Mouse (Mus musculus) forebrain, embryonic 14.5 days (tissue): ENCODE data around the gene Tango6. TPM values are rescaled to one million over a fixed set of nuclear protein-coding genes. Genes with fewer than 3 reads are reported as not detected.
"Not testable (repeated sequence)": the region's sequence is repeated elsewhere in the genome, so short reads cannot be mapped to it uniquely, and the experiment has no call there.

Experiments
- ATAC-seq: fragments of 200-750 bp; cut with Nextera tagmentation; 2 replicates; pipeline ENCODE4 v1.8.0; 2017; ENCODE audit warnings: mild to moderate bottlenecking, moderate library complexity
- DNase-seq: peaks from one replicate; pipeline ENCODE4 v3.0.0-alpha.2; 2015; ENCODE audit warnings: low spot score
- H3K27ac ChIP-seq: fragments of 300-500 bp; sonication (generic); 2 replicates; pipeline ENCODE4 v1.5.1; 2014; ENCODE audit warnings: low read depth, mild to moderate bottlenecking, control low read depth, low read length, moderate library complexity
- H3K27me3 ChIP-seq: fragments of 300-500 bp; sonication (generic); replicated peaks from 2 replicates; pipeline ENCODE4 v1.6.1; 2014; ENCODE audit warnings: low read length, control low read depth, mixed read lengths; ENCODE audit not compliant: control insufficient read depth, insufficient read depth
- H3K36me3 ChIP-seq: fragments of 300-500 bp; sonication (generic); 2 replicates; pipeline ENCODE4 v1.6.1; 2014; ENCODE audit warnings: low read length, control low read depth; ENCODE audit not compliant: control insufficient read depth, insufficient read depth
- H3K4me1 ChIP-seq: fragments of 300-500 bp; sonication (generic); 2 replicates; pipeline ENCODE4 v1.6.1; 2014; ENCODE audit warnings: antibody characterized with exemption, low read length, control low read depth; ENCODE audit not compliant: control insufficient read depth, insufficient read depth
- H3K4me2 ChIP-seq: fragments of 300-500 bp; sonication (generic); 2 replicates; pipeline ENCODE4 v1.6.1; 2014; ENCODE audit warnings: mild to moderate bottlenecking, control low read depth, low read length
- H3K4me3 ChIP-seq: fragments of 300-500 bp; sonication (generic); 2 replicates; pipeline ENCODE4 v1.5.1; 2014; ENCODE audit warnings: low read depth, low read length, control low read depth
- H3K9ac ChIP-seq: fragments of 300-500 bp; sonication (generic); 2 replicates; pipeline ENCODE4 v1.6.1; 2014; ENCODE audit warnings: mild to moderate bottlenecking, low read length, control low read depth, moderate library complexity
- H3K9me3 ChIP-seq: fragments of 300-500 bp; sonication (generic); replicated peaks from 2 replicates; pipeline ENCODE4 v1.6.1; 2016; ENCODE audit warnings: low read length, control low read depth, mixed read lengths; ENCODE audit not compliant: control insufficient read depth
- WGBS: fragments of 180-500 bp; shearing (Covaris S2); extraction: QIAGEN DNeasy Blood & Tissue Kit; methylation state at CpG from one replicate; pipeline ENCODE4 v1.1.7; 2014; 5-methylcytosine and 5-hydroxymethylcytosine counted together
- polyA plus RNA-seq: library from polyadenylated mRNA; unstranded; fragments of >200 nt; fragmentation: Nextera tagmentation; extraction: Ambion mirVana; gene quantifications from 2 replicates; pipeline ENCODE4 v1.2.1, GENCODE M21; 2014

Gene Tango6
- polyA plus RNA-seq, 1 experiment from 2014 or later: 2.4 TPM

DNA sequence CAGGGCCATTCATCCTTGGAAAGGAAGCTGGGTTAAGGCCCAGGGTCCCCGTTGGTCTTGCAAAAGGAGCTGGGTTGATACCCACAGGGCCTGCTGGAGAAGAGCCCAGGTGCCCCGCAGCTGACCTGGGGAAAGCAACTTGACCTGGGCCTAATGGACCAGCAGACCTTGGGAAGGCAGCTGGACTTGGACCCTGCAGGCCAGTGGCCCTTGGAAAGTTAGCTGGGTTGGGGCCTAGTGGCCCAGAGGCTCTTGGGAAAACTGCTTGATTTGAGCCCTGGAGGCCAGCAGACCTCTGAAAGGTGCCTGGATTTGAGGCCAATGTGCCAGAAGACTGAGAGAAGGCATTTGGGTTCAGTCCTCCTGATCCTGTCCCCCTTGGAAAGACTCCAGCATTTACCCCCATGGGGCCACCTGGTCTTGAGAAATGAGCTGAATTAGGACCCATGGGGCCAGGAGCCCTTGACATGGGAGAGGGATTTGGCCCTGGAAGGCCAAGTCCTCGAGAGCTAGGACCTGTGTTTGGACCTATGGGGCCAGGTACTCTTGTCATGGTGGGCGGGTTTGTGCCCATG lies 202.0 kb downstream of the Tango6 start:
- not testable (repeated sequence) for H3K4me3 ChIP-seq, H3K4me1 ChIP-seq, H3K9me3 ChIP-seq, H3K4me2 ChIP-seq, H3K27ac ChIP-seq, H3K9ac ChIP-seq, H3K27me3 ChIP-seq, ATAC-seq, DNase-seq
- 92% methylated on average over 4 of the region's 4 CpGs for WGBS
- H3K36me3 ChIP-seq: peaks cover 66% of the 10 kb centered on the region

DNA sequence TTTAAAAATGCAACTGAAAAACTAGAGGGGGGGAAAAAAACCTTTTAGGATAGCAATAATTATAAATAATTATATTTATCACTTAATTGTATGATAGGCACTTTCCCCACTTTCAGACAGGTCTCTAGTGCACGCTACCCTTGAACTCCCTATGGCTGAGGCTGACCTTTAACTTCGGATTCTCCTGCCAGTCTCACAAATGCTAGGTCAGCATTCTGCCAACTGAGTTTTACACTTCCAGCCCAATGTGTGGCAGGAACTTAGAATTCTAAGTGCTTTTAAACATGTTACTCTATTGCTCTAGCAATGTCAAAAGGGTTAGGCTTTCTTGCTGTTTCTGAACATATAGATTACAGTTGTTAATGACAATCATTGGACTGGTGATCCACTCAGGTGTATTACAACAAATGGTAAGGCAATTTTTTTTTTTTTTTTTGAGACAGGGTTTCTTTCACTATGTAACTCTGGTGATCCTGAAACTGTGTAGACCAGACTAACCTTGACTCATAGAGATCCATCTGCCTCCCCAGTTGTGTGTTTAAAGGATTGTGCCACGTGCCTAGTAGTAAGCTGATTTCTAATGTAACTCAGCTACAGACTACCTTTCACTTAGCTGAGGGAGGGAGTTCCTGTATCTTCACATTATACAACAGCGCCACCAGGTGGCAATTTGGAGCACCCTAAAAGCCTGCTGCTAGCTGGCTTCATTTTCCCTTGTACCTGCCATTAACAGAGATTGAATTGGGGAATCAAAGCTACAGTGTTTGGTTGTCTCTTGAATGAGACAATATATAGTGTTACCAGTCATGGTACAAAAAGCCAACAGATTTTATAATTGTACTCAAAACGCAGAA lies 204.7 kb downstream of the Tango6 start:
- H3K27ac ChIP-seq: no peak overlapping the region
- H3K36me3 ChIP-seq: peaks cover 42% of the 10 kb centered on the region
- H3K9ac ChIP-seq: no peak overlapping the region
- no peak overlapping the region for H3K4me2 ChIP-seq
- H3K4me3 ChIP-seq: no peak overlapping the region
- peak; percentile 75 for ATAC-seq
- H3K9me3 ChIP-seq: no peaks in the 10 kb centered on the region
- H3K27me3 ChIP-seq: no peaks in the 10 kb centered on the region
- peak; percentile 92 for DNase-seq
- H3K4me1 ChIP-seq: peaks cover 7% of the 10 kb centered on the region; the same call in 1 of the 2 replicates
- 50% methylated on average over 5 of the region's 5 CpGs for WGBS

DNA sequence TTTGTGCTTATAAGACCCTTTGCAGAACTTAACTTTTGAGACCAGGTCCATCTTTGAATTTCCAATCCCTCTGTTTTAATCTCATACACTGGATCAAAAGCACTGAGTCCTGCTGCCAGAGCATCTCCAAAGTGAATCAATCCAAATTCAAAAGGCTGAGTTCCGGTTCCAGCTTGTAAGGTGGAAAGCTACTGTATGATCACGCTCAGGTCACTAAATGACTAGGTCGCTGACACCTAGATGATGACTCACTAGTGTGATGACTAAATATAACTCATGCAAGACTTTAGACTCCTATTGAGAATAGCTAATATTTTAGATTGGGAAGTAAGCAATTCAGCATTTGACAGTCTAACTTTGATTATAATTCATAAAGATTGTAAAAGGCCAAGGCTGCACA lies 205.9 kb downstream of the Tango6 start:
- H3K36me3 ChIP-seq: peaks cover 30% of the 10 kb centered on the region
- DNase-seq: no peak
- no peak overlapping the region for H3K9ac ChIP-seq
- no peaks in the 10 kb centered on the region for H3K27me3 ChIP-seq
- H3K4me2 ChIP-seq: no peak overlapping the region
- 91% methylated on average over 3 of the region's 3 CpGs for WGBS
- no peak overlapping the region for H3K27ac ChIP-seq
- no peak for ATAC-seq
- H3K9me3 ChIP-seq: no peaks in the 10 kb centered on the region
- peaks cover 7% of the 10 kb centered on the region; the same call in 1 of the 2 replicates for H3K4me1 ChIP-seq
- no peak overlapping the region for H3K4me3 ChIP-seq

DNA sequence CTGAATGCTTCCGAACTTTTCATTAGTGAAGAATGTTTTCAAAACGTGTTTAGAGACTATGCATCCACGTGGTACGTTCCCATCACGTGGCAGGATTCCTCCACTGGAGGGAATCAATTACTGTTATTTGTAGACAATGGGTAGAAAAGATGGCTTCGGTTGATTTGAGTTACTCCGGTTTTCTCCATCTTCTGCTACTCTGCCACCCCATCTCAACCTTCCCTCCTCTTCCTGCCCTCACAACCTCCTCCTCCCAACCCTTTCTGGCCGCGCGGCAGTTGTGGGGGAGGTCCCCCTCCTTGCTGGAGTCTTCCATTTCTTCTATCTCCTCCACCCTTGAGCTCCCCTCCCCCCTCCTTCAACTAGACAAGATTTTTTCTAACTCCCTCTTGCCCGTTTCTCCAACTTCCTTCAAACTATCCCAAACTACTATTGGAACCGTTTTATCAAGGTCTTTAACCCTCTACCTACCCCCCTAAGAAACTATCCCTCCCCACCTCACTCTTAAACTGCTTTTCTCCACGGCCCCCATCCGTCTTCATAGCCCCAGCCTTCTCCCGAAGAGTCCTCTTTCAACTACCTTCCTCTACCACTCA lies 209.4 kb downstream of the Tango6 start:
- H3K9me3 ChIP-seq: no peaks in the 10 kb centered on the region
- H3K9ac ChIP-seq: peak overlapping the region; percentile 96
- H3K36me3 ChIP-seq: peaks cover 15% of the 10 kb centered on the region
- H3K4me3 ChIP-seq: peak overlapping the region; percentile 92
- no peaks in the 10 kb centered on the region for H3K27me3 ChIP-seq
- H3K4me1 ChIP-seq: peaks cover 12% of the 10 kb centered on the region; the same call in 1 of the 2 replicates
- peak overlapping the region; percentile 95 for H3K27ac ChIP-seq
- DNase-seq: peak; percentile 56
- WGBS: under 1% methylated on average over 15 of the region's 15 CpGs
- ATAC-seq: no peak
- peak overlapping the region; percentile 74 for H3K4me2 ChIP-seq

DNA sequence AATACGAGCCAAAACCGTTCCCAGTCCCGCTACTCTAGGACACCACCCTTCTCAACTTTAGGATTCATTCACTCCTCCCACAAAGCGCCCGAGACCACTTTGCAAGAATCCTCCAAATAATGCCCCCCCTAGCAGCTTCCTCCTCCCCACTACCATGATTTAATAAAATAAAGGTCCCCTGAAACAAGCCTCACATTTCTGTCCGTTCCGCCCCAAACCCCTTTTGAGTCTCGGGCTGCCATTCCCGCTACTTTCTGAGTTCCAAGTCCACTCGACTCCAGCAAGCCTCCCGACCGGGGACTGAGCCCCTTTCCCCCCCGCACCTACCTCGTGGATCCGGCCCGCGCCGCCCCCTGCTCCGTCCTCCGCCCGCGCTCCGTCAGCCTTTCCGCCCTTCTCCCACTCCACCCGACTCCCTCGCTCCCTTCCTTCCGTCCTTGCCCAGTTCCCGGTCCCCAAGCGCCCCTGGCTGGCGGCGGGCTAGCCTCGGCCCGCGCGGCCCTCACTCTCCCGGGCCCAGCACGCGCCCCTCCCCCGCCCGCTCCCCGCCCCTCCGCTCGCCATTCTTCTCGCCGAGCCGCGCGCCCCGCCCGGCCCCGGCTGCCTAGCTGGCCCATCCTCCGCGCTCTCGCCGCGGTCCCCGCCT lies 210.1 kb downstream of the Tango6 start:
- Histone ChIP-seq H3K4me3 (peak overlapping the region; percentile 92), H3K27ac (peak overlapping the region; percentile 95), H3K27me3 (no peaks in the 10 kb centered on the region), H3K36me3 (peaks cover 20% of the 10 kb centered on the region), H3K9me3 (no peaks in the 10 kb centered on the region), H3K4me1 (peaks cover 12% of the 10 kb centered on the region; the same call in 1 of the 2 replicates), H3K4me2 (peak overlapping the region; percentile 74), H3K9ac (peak overlapping the region; percentile 96)
- ATAC-seq (peak; percentile 87), DNase-seq (peak; percentile 51)
- WGBS: 1% methylated on average over 48 of the region's 57 CpGs

DNA sequence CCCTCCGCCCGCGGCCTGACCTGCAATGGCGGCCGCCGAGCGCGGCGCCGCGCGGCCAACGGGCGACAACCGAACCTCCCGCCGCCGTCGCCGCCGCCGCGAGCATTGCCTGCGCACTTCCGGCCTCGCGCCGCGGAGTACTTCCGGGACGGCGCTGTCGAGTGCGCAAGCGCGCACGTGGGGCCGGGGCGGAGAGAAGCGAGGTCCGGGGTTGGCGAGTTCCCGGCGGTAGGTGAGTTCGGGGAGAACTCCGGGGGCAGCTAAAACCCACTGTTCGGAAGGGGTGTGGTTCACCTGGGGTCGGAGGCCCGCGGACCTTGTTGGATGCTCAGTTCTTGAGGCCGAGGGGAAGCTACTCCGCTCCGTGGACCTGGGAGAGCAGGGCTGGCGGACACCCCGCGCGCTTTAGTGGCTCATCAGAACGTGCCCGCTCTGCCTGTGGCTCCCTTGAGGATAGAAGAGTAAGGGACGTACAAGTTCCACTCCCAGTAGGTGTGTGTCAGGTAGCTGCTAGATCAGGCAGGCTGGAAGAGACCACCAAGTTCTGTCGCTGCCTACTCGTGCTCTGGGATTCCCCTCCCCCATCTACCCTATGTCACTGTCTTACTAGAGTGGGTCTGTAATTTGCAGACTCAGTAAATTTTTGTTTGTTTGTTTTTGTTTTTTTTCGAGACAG lies 210.8 kb downstream of the Tango6 start, which contains the start of gene Utp4:
Gene Utp4 (plus strand): TSS at position 156 of the 676 bp plus-strand sequence.
- DNase-seq (peak; percentile 91), ATAC-seq (peak; percentile 96)
- H3K9me3 ChIP-seq: no peaks in the 10 kb centered on the region
- H3K9ac ChIP-seq: peak within 1 kb of the TSS; percentile 96
- peaks cover 27% of the 10 kb centered on the region for H3K36me3 ChIP-seq
- WGBS: under 1% methylated on average over 58 of the region's 63 CpGs
- H3K4me2 ChIP-seq: peak within 1 kb of the TSS; percentile 74
- no peaks in the 10 kb centered on the region for H3K27me3 ChIP-seq
- H3K27ac ChIP-seq: peak within 1 kb of the TSS; percentile 95
- H3K4me1 ChIP-seq: peaks cover 12% of the 10 kb centered on the region; the same call in 1 of the 2 replicates
- peak within 1 kb of the TSS; percentile 92 for H3K4me3 ChIP-seq

DNA sequence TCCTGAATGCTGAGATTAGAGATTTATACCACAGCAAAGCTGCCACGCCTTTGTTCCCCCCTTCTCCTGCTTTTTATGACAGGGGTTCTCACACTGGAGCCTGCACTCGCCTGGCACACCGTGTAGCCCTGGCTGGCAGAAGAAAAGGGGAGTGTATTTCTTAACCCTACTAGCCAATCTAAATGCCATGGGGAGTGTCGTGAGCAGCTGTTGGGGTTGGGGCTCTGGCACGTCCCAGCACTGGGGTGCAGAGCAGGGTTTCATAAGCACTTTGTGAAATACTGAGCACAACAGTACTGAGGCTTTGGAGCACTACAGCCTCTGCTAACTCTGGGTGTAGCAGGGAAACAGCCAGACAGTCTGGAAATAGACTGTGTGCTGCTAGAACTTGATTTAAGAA lies 216.6 kb downstream of the Tango6 start:
- Histone ChIP-seq H3K9me3 (no peaks in the 10 kb centered on the region), H3K27me3 (no peaks in the 10 kb centered on the region), H3K27ac (no peak overlapping the region), H3K4me3 (no peak overlapping the region), H3K9ac (no peak overlapping the region), H3K4me1 (no peaks in the 10 kb centered on the region; the same call in 1 of the 2 replicates), H3K36me3 (peaks cover 84% of the 10 kb centered on the region), H3K4me2 (no peak overlapping the region)
- WGBS: 88% methylated on average over 5 of the region's 5 CpGs
- DNase-seq (no peak), ATAC-seq (no peak)
